Mouse (Mus musculus) CH12.LX (cell line): ENCODE results near the gene Ceacam2.

Experiments
- BHLHE40 ChIP-seq: IDR thresholded peaks from 2 replicates; pipeline ENCODE4 v1.6.1; 2011; ENCODE audit warnings: mild to moderate bottlenecking, low read depth, low read length, improper control_type of control experiment
- CHD2 ChIP-seq: IDR thresholded peaks from 2 replicates; pipeline ENCODE4 v1.6.1; 2011; ENCODE audit warnings: low read length, improper control_type of control experiment
- CTCF ChIP-seq, 2 experiments: IDR thresholded peaks in 1 of 2; conservative IDR thresholded peaks in 1 of 2; 2 replicates each; pipeline ENCODE4 v1.5.1; 2011 to 2012; ENCODE audit warnings: low read depth in 2 of 2, low read length in 2 of 2, improper control_type of control experiment in 1 of 2, inconsistent platforms in 1 of 2, mild to moderate bottlenecking in 1 of 2, moderate library complexity in 1 of 2
- E2F4 ChIP-seq: IDR thresholded peaks from 2 replicates; pipeline ENCODE4 v1.6.1; 2011; ENCODE audit warnings: low read depth, low read length, improper control_type of control experiment; ENCODE audit not compliant: insufficient replicate concordance
- ELF1 ChIP-seq: IDR thresholded peaks from 2 replicates; pipeline ENCODE4 v1.6.1; 2014; ENCODE audit warnings: low read depth, mild to moderate bottlenecking, inconsistent platforms, low read length, improper control_type of control experiment
- EP300 ChIP-seq: IDR thresholded peaks from 2 replicates; pipeline ENCODE4 v1.6.1; 2011; ENCODE audit warnings: low read length, improper control_type of control experiment
- ETS1 ChIP-seq: conservative IDR thresholded peaks from 2 replicates; pipeline ENCODE4 v1.6.1; 2012; ENCODE audit warnings: low read depth, mild to moderate bottlenecking, inconsistent platforms, low read length, improper control_type of control experiment, moderate library complexity
- GABPA ChIP-seq: IDR thresholded peaks from 2 replicates; pipeline ENCODE4 v1.6.1; 2012; ENCODE audit warnings: low read depth, low read length, improper control_type of control experiment, inconsistent platforms; ENCODE audit not compliant: insufficient replicate concordance
- HCFC1 ChIP-seq: IDR thresholded peaks from 2 replicates; pipeline ENCODE4 v1.6.1; 2012; ENCODE audit warnings: low read depth, mild to moderate bottlenecking, inconsistent platforms, low read length, improper control_type of control experiment
- KAT2A ChIP-seq: IDR thresholded peaks from 2 replicates; pipeline ENCODE4 v1.6.1; 2012; ENCODE audit warnings: low read length, improper control_type of control experiment, inconsistent platforms; ENCODE audit not compliant: insufficient replicate concordance
- POLR2A ChIP-seq: IDR thresholded peaks from 2 replicates; pipeline ENCODE4 v1.6.1; 2011; ENCODE audit warnings: low read depth, mild to moderate bottlenecking, improper control_type of control experiment, low read length
- RAD21 ChIP-seq: IDR thresholded peaks from 2 replicates; pipeline ENCODE4 v1.6.1; 2011; ENCODE audit warnings: low read depth, mild to moderate bottlenecking, low read length, improper control_type of control experiment, moderate library complexity
- SIN3A ChIP-seq: IDR thresholded peaks from 2 replicates; pipeline ENCODE4 v1.6.1; 2012; ENCODE audit warnings: low read length, improper control_type of control experiment, inconsistent platforms
- ZNF384 ChIP-seq: IDR thresholded peaks from 2 replicates; pipeline ENCODE4 v1.6.1; 2012; ENCODE audit warnings: low read depth, low read length, improper control_type of control experiment, inconsistent platforms

- no peak for TF ChIP-seq SIN3A
- TF ChIP-seq ELF1: no peak
- TF ChIP-seq HCFC1: no peak
- no peak for TF ChIP-seq KAT2A
- TF ChIP-seq E2F4: no peak
- no peak for TF ChIP-seq CTCF (conservative IDR thresholded peaks at IDR 0.05 in 1 of 2, IDR thresholded peaks at IDR 0.05 in 1 of 2; ENCODE audit: low read depth in 2 of 2, low read length in 2 of 2)
- no peak for TF ChIP-seq ZNF384
- no peak for TF ChIP-seq ETS1
- no peak for TF ChIP-seq BHLHE40
- no peak for TF ChIP-seq RAD21
- TF ChIP-seq GABPA: no peak
- TF ChIP-seq CHD2: no peak
- no peak for TF ChIP-seq EP300
- TF ChIP-seq POLR2A: no peak
Observed at GRCm38 (mm10) chr7:25568721-25569120, 29.1 kb upstream of the Ceacam2 start.
